Mouse (Mus musculus): ENCODE measurements around the gene Tet2.

GRCm38 (mm10) chr3:133506289-133506954 lies 38.5 kb downstream of the Tet2 start:
- no peak for TF ChIP-seq CTCF (IDR thresholded peaks at IDR 0.05; ENCODE audit: insufficient read depth, low read length)
- no peak for TF ChIP-seq POLR2A (IDR thresholded peaks at IDR 0.05; ENCODE audit: borderline replicate concordance, extremely low read depth, low read depth, low read length)

Data from lung, adult 2 months (tissue).